Mouse (Mus musculus): Measurements from ENCODE around the gene Ilf3. TPM values are rescaled to one million over a fixed set of nuclear protein-coding genes. Genes with fewer than 3 reads are reported as not detected.

The Ilf3 gene
- polyA plus RNA-seq, 1 experiment: 54.2 TPM

DNA sequence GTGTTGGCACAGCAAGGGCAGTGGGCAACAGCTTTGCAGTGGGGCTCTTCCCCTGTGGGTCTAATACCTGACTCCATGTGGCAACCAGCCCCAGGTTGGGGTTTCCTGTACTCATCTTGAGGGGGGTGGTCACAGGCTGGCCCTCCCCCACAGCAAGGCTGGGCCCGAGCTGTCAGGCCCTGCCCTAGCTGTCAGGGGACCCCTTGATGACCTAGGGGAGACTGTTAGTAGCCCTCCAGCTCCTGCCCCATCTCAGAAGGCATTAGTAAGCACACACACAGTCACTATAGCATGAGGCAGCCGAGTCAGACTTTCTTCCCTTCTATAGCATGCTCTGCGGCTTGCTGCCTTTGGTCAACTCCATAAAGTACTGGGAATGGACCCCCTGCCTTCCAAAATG is 28.0 kb downstream of the Ilf3 start:
- DNase-seq (ENCODE audit: low read depth in 1 of 2, low spot score in 2 of 2): no peak
- WGBS: 85% methylated on average over 3 of the region's 3 CpGs
- Histone ChIP-seq H3K36me3 (ENCODE audit: control insufficient read depth, insufficient read depth, low read length) (peaks cover 72% of the 10 kb centered on the region), H3K27me3 (ENCODE audit: control insufficient read depth, insufficient read depth, low read length) (no peaks in the 10 kb centered on the region), H3K27ac (ENCODE audit: insufficient read depth, low read length) (no peak overlapping the region), H3K4me1 (ENCODE audit: control insufficient read depth, insufficient read depth, insufficient read length) (no peaks in the 10 kb centered on the region), H3K4me3 (ENCODE audit: extremely low read depth, insufficient read depth, insufficient read length) (no peak overlapping the region)
- no peak for TF ChIP-seq POLR2A (IDR thresholded peaks at IDR 0.05; ENCODE audit: low read depth, low read length)
- TF ChIP-seq CTCF (IDR thresholded peaks at IDR 0.05; ENCODE audit: extremely low read depth, insufficient read depth, insufficient read length, insufficient replicate concordance): no peak

DNA sequence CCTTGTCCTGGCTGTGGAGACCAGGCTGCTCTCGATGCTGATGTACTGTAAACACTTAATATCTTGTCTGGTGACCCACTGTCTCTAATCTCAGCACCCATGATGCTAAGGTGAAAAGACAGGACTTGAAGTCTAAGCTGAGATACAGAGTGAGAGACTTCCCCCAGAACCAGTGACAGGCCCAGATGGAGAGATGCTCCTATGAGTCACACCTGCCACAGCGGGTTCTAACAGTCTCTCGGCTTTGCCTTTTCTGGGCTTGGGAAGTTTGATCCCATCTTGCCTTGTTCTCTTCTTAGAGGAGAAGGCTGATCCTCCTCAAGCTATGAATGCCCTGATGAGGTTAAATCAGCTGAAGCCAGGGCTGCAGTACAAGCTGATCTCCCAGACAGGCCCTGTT is 29.5 kb downstream of the Ilf3 start:
- Histone ChIP-seq H3K4me1 (ENCODE audit: control insufficient read depth, insufficient read depth, insufficient read length) (no peaks in the 10 kb centered on the region), H3K27ac (ENCODE audit: insufficient read depth, low read length) (no peak overlapping the region), H3K4me3 (ENCODE audit: extremely low read depth, insufficient read depth, insufficient read length) (no peak overlapping the region), H3K36me3 (ENCODE audit: control insufficient read depth, insufficient read depth, low read length) (peaks cover 74% of the 10 kb centered on the region), H3K27me3 (ENCODE audit: control insufficient read depth, insufficient read depth, low read length) (no peaks in the 10 kb centered on the region)
- no peak for DNase-seq (ENCODE audit: low read depth in 1 of 2, low spot score in 2 of 2)
- TF ChIP-seq POLR2A (IDR thresholded peaks at IDR 0.05; ENCODE audit: low read depth, low read length) (no peak), CTCF (IDR thresholded peaks at IDR 0.05; ENCODE audit: extremely low read depth, insufficient read depth, insufficient read length, insufficient replicate concordance) (no peak)
- WGBS: 94% methylated on average over 3 of the region's 3 CpGs

DNA sequence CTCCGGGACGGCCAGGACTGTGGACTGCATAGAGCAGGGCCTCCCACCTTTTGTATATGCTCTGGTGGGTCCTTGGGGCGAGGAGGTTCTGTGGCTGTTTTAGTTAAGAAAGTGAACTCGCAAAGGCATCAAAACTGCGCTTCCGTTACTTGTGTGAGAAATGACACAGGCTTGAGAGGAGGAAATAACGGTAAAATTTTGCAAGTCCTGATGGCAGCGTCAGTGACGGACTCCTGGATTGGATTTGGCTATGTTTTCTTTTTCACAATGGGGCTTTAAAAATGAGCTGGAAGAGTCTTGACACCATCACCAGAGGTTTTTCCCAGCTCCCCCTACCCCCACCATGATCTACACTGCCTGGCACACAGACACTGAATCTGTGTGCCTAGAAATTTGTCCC is 33.4 kb downstream of the Ilf3 start:
- no peaks in the 10 kb centered on the region for H3K4me1 ChIP-seq (ENCODE audit: control insufficient read depth, insufficient read depth, insufficient read length)
- TF ChIP-seq POLR2A (IDR thresholded peaks at IDR 0.05; ENCODE audit: low read depth, low read length) (no peak), CTCF (IDR thresholded peaks at IDR 0.05; ENCODE audit: extremely low read depth, insufficient read depth, insufficient read length, insufficient replicate concordance) (no peak)
- no peaks in the 10 kb centered on the region for H3K27me3 ChIP-seq (ENCODE audit: control insufficient read depth, insufficient read depth, low read length)
- no peak overlapping the region for H3K4me3 ChIP-seq (ENCODE audit: extremely low read depth, insufficient read depth, insufficient read length)
- H3K27ac ChIP-seq (ENCODE audit: insufficient read depth, low read length): no peak overlapping the region; the same call in 1 of the 2 replicates
- H3K36me3 ChIP-seq (ENCODE audit: control insufficient read depth, insufficient read depth, low read length): peaks cover 68% of the 10 kb centered on the region
- WGBS: 94% methylated on average over 9 of the region's 9 CpGs
- DNase-seq (ENCODE audit: low read depth in 1 of 2, low spot score in 2 of 2): no peak

DNA sequence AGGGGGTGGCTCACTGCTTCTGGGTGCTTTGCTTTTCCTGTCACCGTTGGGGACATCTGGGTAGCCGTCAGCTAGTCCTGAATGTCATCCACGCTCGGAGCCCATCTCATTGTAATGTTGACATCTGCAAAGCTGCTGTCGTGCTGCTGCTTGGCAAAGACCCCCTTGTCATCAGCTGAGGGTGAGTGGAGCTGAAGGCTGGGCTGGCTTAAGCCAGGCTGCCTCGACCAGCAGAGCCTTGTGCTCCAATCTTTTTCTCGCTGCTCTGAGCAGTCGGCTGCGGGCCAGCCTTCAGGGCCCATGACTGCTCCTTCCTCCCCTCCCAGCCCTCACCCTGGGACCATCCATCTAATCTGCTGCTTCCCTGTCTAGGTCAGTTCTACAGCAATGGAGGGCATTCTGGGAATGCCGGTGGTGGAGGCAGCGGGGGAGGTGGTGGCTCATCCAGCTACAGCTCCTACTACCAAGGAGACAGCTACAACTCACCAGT is 35.1 kb downstream of the Ilf3 start:
- peaks cover 61% of the 10 kb centered on the region for H3K36me3 ChIP-seq (ENCODE audit: control insufficient read depth, insufficient read depth, low read length)
- H3K4me1 ChIP-seq (ENCODE audit: control insufficient read depth, insufficient read depth, insufficient read length): no peaks in the 10 kb centered on the region
- no peak for DNase-seq (ENCODE audit: low read depth in 1 of 2, low spot score in 2 of 2)
- H3K27me3 ChIP-seq (ENCODE audit: control insufficient read depth, insufficient read depth, low read length): no peaks in the 10 kb centered on the region
- no peak overlapping the region for H3K27ac ChIP-seq (ENCODE audit: insufficient read depth, low read length)
- H3K4me3 ChIP-seq (ENCODE audit: extremely low read depth, insufficient read depth, insufficient read length): no peak overlapping the region
- TF ChIP-seq POLR2A (IDR thresholded peaks at IDR 0.05; ENCODE audit: low read depth, low read length) (no peak), CTCF (IDR thresholded peaks at IDR 0.05; ENCODE audit: extremely low read depth, insufficient read depth, insufficient read length, insufficient replicate concordance) (no peak)
- 92% methylated on average over 11 of the region's 11 CpGs for WGBS

DNA sequence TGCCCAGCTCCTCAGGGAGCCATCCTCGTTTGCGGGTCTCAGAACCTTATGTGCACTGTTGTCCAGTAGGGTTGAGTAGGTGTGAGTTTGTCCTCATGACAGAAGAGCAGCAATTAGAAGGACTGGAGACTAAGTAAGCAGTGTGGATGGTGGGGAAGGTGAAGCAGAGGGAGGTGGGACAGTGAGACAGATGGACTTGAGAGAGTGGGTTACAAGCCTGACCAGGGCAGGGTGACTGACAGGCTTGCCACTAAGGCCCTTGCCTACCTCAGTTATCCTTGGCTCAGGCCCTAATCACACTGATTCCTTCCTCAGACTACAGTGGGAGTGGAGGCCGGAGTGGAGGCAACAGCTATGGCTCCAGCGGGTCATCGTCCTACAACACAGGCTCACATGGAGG is 36.1 kb downstream of the Ilf3 start:
- H3K4me3 ChIP-seq (ENCODE audit: extremely low read depth, insufficient read depth, insufficient read length): no peak overlapping the region
- no peak overlapping the region for H3K27ac ChIP-seq (ENCODE audit: insufficient read depth, low read length)
- H3K36me3 ChIP-seq (ENCODE audit: control insufficient read depth, insufficient read depth, low read length): peaks cover 54% of the 10 kb centered on the region
- H3K4me1 ChIP-seq (ENCODE audit: control insufficient read depth, insufficient read depth, insufficient read length): no peaks in the 10 kb centered on the region
- DNase-seq (ENCODE audit: low read depth in 1 of 2, low spot score in 2 of 2): no peak
- WGBS: 98% methylated on average over 5 of the region's 5 CpGs
- no peak for TF ChIP-seq CTCF (IDR thresholded peaks at IDR 0.05; ENCODE audit: extremely low read depth, insufficient read depth, insufficient read length, insufficient replicate concordance)
- TF ChIP-seq POLR2A (IDR thresholded peaks at IDR 0.05; ENCODE audit: low read depth, low read length): no peak
- H3K27me3 ChIP-seq (ENCODE audit: control insufficient read depth, insufficient read depth, low read length): no peaks in the 10 kb centered on the region

DNA sequence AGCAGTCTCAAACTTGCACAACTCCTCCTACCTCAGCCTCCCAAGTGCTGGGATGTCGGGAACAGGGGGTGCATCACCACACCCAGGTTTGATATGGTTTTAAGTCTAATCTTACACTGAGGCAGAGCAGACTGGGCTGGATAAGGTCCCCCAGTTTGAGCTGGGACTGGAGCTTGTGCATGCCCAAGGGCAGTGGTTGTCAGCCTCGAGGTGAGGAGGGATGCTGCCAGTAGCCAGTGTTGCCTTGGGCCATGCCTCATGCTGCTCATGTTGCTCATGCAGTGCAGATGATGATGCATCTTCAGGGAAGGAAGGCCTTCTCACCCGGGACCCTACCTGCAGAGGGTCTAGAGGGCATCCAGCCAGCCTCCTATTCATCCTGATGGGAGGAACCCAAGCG is 37.9 kb downstream of the Ilf3 start:
- WGBS: 83% methylated on average over 4 of the region's 4 CpGs
- TF ChIP-seq POLR2A (IDR thresholded peaks at IDR 0.05; ENCODE audit: low read depth, low read length) (no peak), CTCF (IDR thresholded peaks at IDR 0.05; ENCODE audit: extremely low read depth, insufficient read depth, insufficient read length, insufficient replicate concordance) (no peak)
- Histone ChIP-seq H3K36me3 (ENCODE audit: control insufficient read depth, insufficient read depth, low read length) (peaks cover 37% of the 10 kb centered on the region), H3K4me3 (ENCODE audit: extremely low read depth, insufficient read depth, insufficient read length) (no peak overlapping the region), H3K27ac (ENCODE audit: insufficient read depth, low read length) (no peak overlapping the region), H3K4me1 (ENCODE audit: control insufficient read depth, insufficient read depth, insufficient read length) (no peaks in the 10 kb centered on the region), H3K27me3 (ENCODE audit: control insufficient read depth, insufficient read depth, low read length) (no peaks in the 10 kb centered on the region)
- no peak for DNase-seq (ENCODE audit: low read depth in 1 of 2, low spot score in 2 of 2)

DNA sequence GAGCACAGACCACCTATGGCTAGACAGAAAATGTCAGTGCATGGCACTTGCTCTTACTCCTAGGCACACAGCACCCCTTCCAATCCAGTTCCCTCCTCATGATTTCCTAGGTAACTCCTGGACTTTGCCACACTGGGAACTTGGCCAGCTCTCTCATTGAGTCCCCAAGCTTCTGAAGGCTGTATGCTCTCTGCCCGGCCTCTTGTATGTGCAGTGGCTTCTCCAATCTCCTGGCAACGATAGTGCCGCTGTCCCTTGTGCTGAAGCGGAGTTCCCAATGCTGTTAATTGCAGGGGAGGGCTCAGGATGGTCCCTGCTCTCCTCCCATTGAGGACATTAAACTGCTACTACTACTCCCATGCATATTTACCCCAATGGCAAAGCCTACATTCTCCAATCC is 40.3 kb downstream of the Ilf3 start:
- no peak overlapping the region for H3K4me3 ChIP-seq (ENCODE audit: extremely low read depth, insufficient read depth, insufficient read length)
- no peaks in the 10 kb centered on the region for H3K27me3 ChIP-seq (ENCODE audit: control insufficient read depth, insufficient read depth, low read length)
- peaks cover 26% of the 10 kb centered on the region for H3K36me3 ChIP-seq (ENCODE audit: control insufficient read depth, insufficient read depth, low read length)
- TF ChIP-seq POLR2A (IDR thresholded peaks at IDR 0.05; ENCODE audit: low read depth, low read length) (no peak), CTCF (IDR thresholded peaks at IDR 0.05; ENCODE audit: extremely low read depth, insufficient read depth, insufficient read length, insufficient replicate concordance) (no peak)
- peaks cover 5% of the 10 kb centered on the region; the same call in 1 of the 2 replicates for H3K4me1 ChIP-seq (ENCODE audit: control insufficient read depth, insufficient read depth, insufficient read length)
- WGBS: 16% methylated on average over 4 of the region's 4 CpGs
- no peak overlapping the region for H3K27ac ChIP-seq (ENCODE audit: insufficient read depth, low read length)
- no peak for DNase-seq (ENCODE audit: low read depth in 1 of 2, low spot score in 2 of 2)
